Mouse (Mus musculus) MEL (cell line): ENCODE data around the gene Lingo1. TPM values are rescaled to one million over a fixed set of nuclear protein-coding genes. Genes with fewer than 3 reads are reported as not detected.

Source experiments
- DNase-seq: peaks from one replicate; pipeline ENCODE4 v3.0.0; 2011; ENCODE audit warnings: low read depth, low spot score
- H3K27ac ChIP-seq: 2 replicates; pipeline ENCODE4 v1.5.1; 2012; ENCODE audit warnings: low read depth, mild to moderate bottlenecking, control low read depth, low read length, moderate library complexity; ENCODE audit not compliant: control insufficient read depth
- H3K27me3 ChIP-seq, 2 experiments: fragments of 150-350 bp in 1 of 2; sonication (generic) in 1 of 2; 2 replicates each; pipeline ENCODE4 v1.6.1; 2012; ENCODE audit warnings: low read length in 2 of 2, mild to moderate bottlenecking in 2 of 2, improper control_type of control experiment in 1 of 2, moderate library complexity in 1 of 2; ENCODE audit not compliant: insufficient read depth in 2 of 2, control insufficient read depth in 1 of 2
- H3K36me3 ChIP-seq, 2 experiments: 2 replicates each; pipeline ENCODE4 v1.6.1; 2012 to 2014; ENCODE audit warnings: low read length in 2 of 2, improper control_type of control experiment in 1 of 2, inconsistent platforms in 1 of 2, mild to moderate bottlenecking in 1 of 2; ENCODE audit not compliant: insufficient read depth in 2 of 2, control insufficient read depth in 1 of 2
- H3K4me1 ChIP-seq, 2 experiments: fragments of 150-350 bp in 1 of 2; sonication (generic) in 1 of 2; 2 replicates each; pipeline ENCODE4 v1.6.1; 2012; ENCODE audit warnings: low read length in 2 of 2, improper control_type of control experiment in 1 of 2, mild to moderate bottlenecking in 1 of 2; ENCODE audit not compliant: insufficient read depth in 2 of 2, control insufficient read depth in 1 of 2
- H3K4me3 ChIP-seq, 2 experiments: fragments of 150-350 bp in 1 of 2; sonication (generic) in 1 of 2; 2 replicates each; pipeline ENCODE4 v1.5.1; 2012; ENCODE audit warnings: low read depth in 2 of 2, low read length in 2 of 2, mild to moderate bottlenecking in 2 of 2, moderate library complexity in 2 of 2, control low read depth in 1 of 2, improper control_type of control experiment in 1 of 2; ENCODE audit not compliant: control insufficient read depth in 1 of 2, insufficient read depth in 1 of 2
- H3K79me2 ChIP-seq: 2 replicates; pipeline ENCODE4 v1.6.1; 2012; ENCODE audit warnings: mild to moderate bottlenecking, low read length, moderate library complexity; ENCODE audit not compliant: control insufficient read depth, poor library complexity, insufficient read depth
- H3K9ac ChIP-seq: 2 replicates; pipeline ENCODE4 v1.6.1; 2012; ENCODE audit warnings: low read depth, mild to moderate bottlenecking, control low read depth, low read length, moderate library complexity; ENCODE audit not compliant: control insufficient read depth, poor library complexity, severe bottlenecking
- H3K9me3 ChIP-seq: fragments of 150-350 bp; sonication (generic); replicated peaks from 2 replicates; pipeline ENCODE4 v1.6.1; 2012; ENCODE audit warnings: mild to moderate bottlenecking, low read length, improper control_type of control experiment, moderate library complexity; ENCODE audit not compliant: insufficient read depth
- CHD1 ChIP-seq: IDR thresholded peaks from 2 replicates; pipeline ENCODE4 v1.6.1; 2012; ENCODE audit warnings: low read depth, mild to moderate bottlenecking, inconsistent platforms, low read length, improper control_type of control experiment
- CHD2 ChIP-seq: IDR thresholded peaks from 2 replicates; pipeline ENCODE4 v1.6.1; 2011; ENCODE audit warnings: low read length, improper control_type of control experiment
- CTCF ChIP-seq, 3 experiments: IDR thresholded peaks in 2 of 3; conservative IDR thresholded peaks in 1 of 3; 2 replicates each; pipeline ENCODE4 v1.5.1; 2011 to 2012; ENCODE audit warnings: low read length in 3 of 3, low read depth in 2 of 3, mild to moderate bottlenecking in 2 of 3, improper control_type of control experiment in 1 of 3, inconsistent platforms in 1 of 3, mixed read lengths in 1 of 3, moderate library complexity in 1 of 3; ENCODE audit not compliant: control insufficient read depth in 1 of 3, insufficient read depth in 1 of 3, poor library complexity in 1 of 3, severe bottlenecking in 1 of 3
- EP300 ChIP-seq, 2 experiments: IDR thresholded peaks; 2 replicates each; pipeline ENCODE4 v1.6.1; 2011; ENCODE audit warnings: improper control_type of control experiment in 2 of 2, low read length in 2 of 2, low read depth in 1 of 2, mild to moderate bottlenecking in 1 of 2
- ETS1 ChIP-seq: IDR thresholded peaks from 2 replicates; pipeline ENCODE4 v1.6.1; 2012; ENCODE audit warnings: low read depth, mild to moderate bottlenecking, inconsistent platforms, low read length, improper control_type of control experiment, moderate library complexity
- MAFK ChIP-seq: IDR thresholded peaks from 2 replicates; pipeline ENCODE4 v1.6.1; 2011; ENCODE audit warnings: low read depth, mild to moderate bottlenecking, low read length, improper control_type of control experiment, borderline replicate concordance
- MAX ChIP-seq: IDR thresholded peaks from 2 replicates; pipeline ENCODE4 v1.6.1; 2011; ENCODE audit warnings: low read length, improper control_type of control experiment
- MAZ ChIP-seq: IDR thresholded peaks from 2 replicates; pipeline ENCODE4 v1.6.1; 2012; ENCODE audit warnings: low read depth, mild to moderate bottlenecking, inconsistent platforms, low read length, improper control_type of control experiment
- MEF2A ChIP-seq: IDR thresholded peaks from 2 replicates; pipeline ENCODE4 v1.6.1; 2014; ENCODE audit warnings: low read depth, mild to moderate bottlenecking, inconsistent platforms, low read length, improper control_type of control experiment; ENCODE audit not compliant: poor library complexity, insufficient replicate concordance, severe bottlenecking; ENCODE audit errors: extremely low read depth
- MXI1 ChIP-seq: IDR thresholded peaks from 2 replicates; pipeline ENCODE4 v1.6.1; 2011; ENCODE audit warnings: mild to moderate bottlenecking, low read depth, low read length, improper control_type of control experiment
- MYB ChIP-seq: IDR thresholded peaks from 2 replicates; pipeline ENCODE4 v1.6.1; 2011; ENCODE audit warnings: mild to moderate bottlenecking, low read depth, low read length, improper control_type of control experiment
- MYC ChIP-seq: IDR thresholded peaks from 2 replicates; pipeline ENCODE4 v1.6.1; 2011; ENCODE audit warnings: low read depth, mild to moderate bottlenecking, low read length, improper control_type of control experiment, moderate library complexity
- NRF1 ChIP-seq: IDR thresholded peaks from 2 replicates; pipeline ENCODE4 v1.6.1; 2014; ENCODE audit warnings: low read depth, mild to moderate bottlenecking, inconsistent platforms, low read length, improper control_type of control experiment, moderate library complexity; ENCODE audit not compliant: poor library complexity, insufficient read depth, severe bottlenecking
- POLR2A ChIP-seq, 2 experiments: IDR thresholded peaks; 2 replicates each; pipeline ENCODE4 v1.6.1; 2011 to 2012; ENCODE audit warnings: low read length in 2 of 2, mild to moderate bottlenecking in 2 of 2, control low read depth in 1 of 2, improper control_type of control experiment in 1 of 2, low read depth in 1 of 2, moderate library complexity in 1 of 2; ENCODE audit not compliant: control insufficient read depth in 1 of 2, insufficient read depth in 1 of 2, poor library complexity in 1 of 2
- POLR2AphosphoS5 ChIP-seq: IDR thresholded peaks from 2 replicates; pipeline ENCODE4 v1.6.1; 2012; ENCODE audit warnings: low read depth, borderline replicate concordance, mild to moderate bottlenecking, inconsistent platforms, low read length, moderate library complexity, mixed read lengths
- RCOR1 ChIP-seq: IDR thresholded peaks from 2 replicates; pipeline ENCODE4 v1.6.1; 2012; ENCODE audit warnings: low read depth, mild to moderate bottlenecking, inconsistent platforms, low read length, improper control_type of control experiment
- SIN3A ChIP-seq: IDR thresholded peaks from 2 replicates; pipeline ENCODE4 v1.6.1; 2012; ENCODE audit warnings: low read length, improper control_type of control experiment, inconsistent platforms
- SMC3 ChIP-seq: IDR thresholded peaks from 2 replicates; pipeline ENCODE4 v1.6.1; 2011; ENCODE audit warnings: low read depth, low read length, improper control_type of control experiment
- TCF12 ChIP-seq: IDR thresholded peaks from 2 replicates; pipeline ENCODE4 v1.6.1; 2014; ENCODE audit warnings: low read depth, mild to moderate bottlenecking, inconsistent platforms, low read length, improper control_type of control experiment, moderate library complexity
- UBTF ChIP-seq: IDR thresholded peaks from 2 replicates; pipeline ENCODE4 v1.6.1; 2012; ENCODE audit warnings: low read depth, mild to moderate bottlenecking, inconsistent platforms, low read length, improper control_type of control experiment, moderate library complexity, borderline replicate concordance; ENCODE audit not compliant: insufficient read depth
- USF1 ChIP-seq: IDR thresholded peaks from 2 replicates; pipeline ENCODE4 v1.6.1; 2014; ENCODE audit warnings: low read depth, mild to moderate bottlenecking, inconsistent platforms, low read length, improper control_type of control experiment, moderate library complexity
- USF2 ChIP-seq, 2 experiments: IDR thresholded peaks; 2 replicates each; pipeline ENCODE4 v1.6.1; 2011 to 2012; ENCODE audit warnings: improper control_type of control experiment in 2 of 2, low read length in 2 of 2, borderline replicate concordance in 1 of 2, inconsistent platforms in 1 of 2, low read depth in 1 of 2, mild to moderate bottlenecking in 1 of 2; ENCODE audit not compliant: insufficient read depth in 1 of 2
- ZMIZ1 ChIP-seq: IDR thresholded peaks from 2 replicates; pipeline ENCODE4 v1.6.1; 2012; ENCODE audit warnings: low read depth, mild to moderate bottlenecking, inconsistent platforms, low read length, improper control_type of control experiment, moderate library complexity
- ZNF384 ChIP-seq: IDR thresholded peaks from 2 replicates; pipeline ENCODE4 v1.6.1; 2012; ENCODE audit warnings: low read depth, mild to moderate bottlenecking, inconsistent platforms, low read length, improper control_type of control experiment
- polyA plus RNA-seq, 2 experiments: library from polyadenylated mRNA; stranded (reverse) in 1 of 2; unstranded in 1 of 2; fragments of >175 nt in 1 of 2; fragments of >200 nt in 1 of 2; gene quantifications; 2 replicates each; pipeline versions ENCODE4 v1.2.1 to v1.2.4; 2012; ENCODE audit warnings: low replicate concordance in 2 of 2, low read depth in 1 of 2; ENCODE audit not compliant: insufficient read length in 2 of 2, insufficient read depth in 1 of 2, missing spikeins in 1 of 2
- total RNA-seq: library from RNA; depleted of rRNA; stranded (reverse); fragments of 300-350 nt; gene quantifications from 2 replicates; pipeline ENCODE4 v1.2.3, GENCODE M21; 2012

The Lingo1 gene
- total and polyA plus RNA-seq, 3 experiments, result not detected

GRCm38 (mm10) chr9:56610955-56611354 is 185.3 kb downstream of the Lingo1 start:
- peaks cover 0 to 5% of the 10 kb centered on the region in 2 experiments; a peak in 2 of 4 replicates for H3K27me3 ChIP-seq

GRCm38 (mm10) chr9:56610466-56610865 is 185.8 kb downstream of the Lingo1 start:
- Histone ChIP-seq H3K27me3 (peaks cover 0 to 5% of the 10 kb centered on the region in 2 experiments; a peak in 2 of 4 replicates), H3K27ac (no peak overlapping the region), H3K79me2 (no peaks in the 10 kb centered on the region), H3K36me3 (no peaks in the 10 kb centered on the region), H3K9me3 (no peaks in the 10 kb centered on the region), H3K4me3 (no peak overlapping the region), H3K4me1 (no peaks in the 10 kb centered on the region), H3K9ac (no peak overlapping the region)
- TF ChIP-seq MYB, result no peak
- no peak for TF ChIP-seq SMC3
- TF ChIP-seq MYC, result no peak
- TF ChIP-seq EP300 (IDR thresholded peaks at IDR 0.05; ENCODE audit: low read depth in 1 of 2, low read length in 2 of 2), result no peak
- no peak for TF ChIP-seq ETS1
- TF ChIP-seq MAZ, result no peak
- no peak for TF ChIP-seq POLR2AphosphoS5
- no peak for TF ChIP-seq MXI1
- no peak for TF ChIP-seq CHD2
- no peak for TF ChIP-seq MAX
- TF ChIP-seq TCF12, result no peak
- TF ChIP-seq MAFK, result no peak
- no peak for TF ChIP-seq UBTF
- TF ChIP-seq CHD1, result no peak
- TF ChIP-seq CTCF (IDR thresholded peaks at IDR 0.05 in 2 of 3, conservative IDR thresholded peaks at IDR 0.05 in 1 of 3; ENCODE audit: control insufficient read depth in 1 of 3, insufficient read depth in 1 of 3, low read depth in 2 of 3, low read length in 3 of 3, poor library complexity in 1 of 3, severe bottlenecking in 1 of 3), result no peak
- TF ChIP-seq NRF1, result no peak
- no peak for TF ChIP-seq USF2 (IDR thresholded peaks at IDR 0.05; ENCODE audit: borderline replicate concordance in 1 of 2, insufficient read depth in 1 of 2, low read depth in 1 of 2, low read length in 2 of 2)
- TF ChIP-seq ZNF384, result no peak
- no peak for TF ChIP-seq MEF2A
- DNase-seq, result no peak

More at GRCm38 (mm10) chr9:56610955-56611354, 185.3 kb downstream of the Lingo1 start:
- H3K4me3 ChIP-seq, result no peak overlapping the region
- DNase-seq, result no peak
- no peak for TF ChIP-seq MYB
- no peak for TF ChIP-seq CHD2
- no peak for TF ChIP-seq RCOR1
- TF ChIP-seq ZMIZ1, result no peak
- TF ChIP-seq USF1, result no peak
- no peak for TF ChIP-seq SIN3A
- no peak for TF ChIP-seq POLR2A (IDR thresholded peaks at IDR 0.05; ENCODE audit: control insufficient read depth in 1 of 2, insufficient read depth in 1 of 2, low read depth in 1 of 2, low read length in 2 of 2, poor library complexity in 1 of 2)
- no peaks in the 10 kb centered on the region for H3K4me1 ChIP-seq
- H3K36me3 ChIP-seq, result no peaks in the 10 kb centered on the region
- H3K9ac ChIP-seq, result no peak overlapping the region
- H3K79me2 ChIP-seq, result no peaks in the 10 kb centered on the region
- no peaks in the 10 kb centered on the region for H3K9me3 ChIP-seq
- no peak overlapping the region for H3K27ac ChIP-seq
